Mouse (Mus musculus) cerebellum, adult 11 months (tissue): ENCODE measurements around the gene Akap8l.
A peak's percentile ranks its signal among the peaks of the same experiment; 100 is the strongest.

Experiments used
- DNase-seq: peaks from one replicate; pipeline ENCODE4 v3.0.0; 2022

The Akap8l gene

GRCm38 (mm10) chr17:32315560-32315959, 34.8 kb downstream of the Akap8l start:
- no peak for DNase-seq

- DNase-seq: no peak
Measured at GRCm38 (mm10) chr17:32313892-32314291, 36.5 kb downstream of the Akap8l start.

GRCm38 (mm10) chr17:32312801-32313200, 37.6 kb downstream of the Akap8l start:
- peak; percentile 39 for DNase-seq

GRCm38 (mm10) chr17:32307963-32308362, 42.4 kb downstream of the Akap8l start:
- DNase-seq: no peak

GRCm38 (mm10) chr17:32298125-32298524, 52.3 kb downstream of the Akap8l start:
- no peak for DNase-seq

GRCm38 (mm10) chr17:32295901-32296300, 54.5 kb downstream of the Akap8l start:
- no peak for DNase-seq

GRCm38 (mm10) chr17:32295160-32295559, 55.2 kb downstream of the Akap8l start:
- DNase-seq: no peak

GRCm38 (mm10) chr17:32285138-32285670, 65.2 kb downstream of the Akap8l start:
- no peak for DNase-seq

GRCm38 (mm10) chr17:32284262-32285137, 65.9 kb downstream of the Akap8l start, which contains the start of gene Brd4:
Brd4 (minus strand) TSS chr17:32284722.
- DNase-seq: peak; percentile 91

GRCm38 (mm10) chr17:32283771-32284221, 66.6 kb downstream of the Akap8l start:
- DNase-seq: peak; percentile 47

GRCm38 (mm10) chr17:32283341-32283740, 67.1 kb downstream of the Akap8l start:
- peak; percentile 16 for DNase-seq

GRCm38 (mm10) chr17:32281611-32282310, 68.6 kb downstream of the Akap8l start:
- no peak for DNase-seq

- no peak for DNase-seq
Measured at GRCm38 (mm10) chr17:32281126-32281525, 69.3 kb downstream of the Akap8l start.

- DNase-seq: no peak
Measured at GRCm38 (mm10) chr17:32280575-32280974, 69.8 kb downstream of the Akap8l start.

- no peak for DNase-seq
Measured at GRCm38 (mm10) chr17:32277201-32277600, 73.2 kb downstream of the Akap8l start.

- no peak for DNase-seq
Measured at GRCm38 (mm10) chr17:32275568-32275967, 74.8 kb downstream of the Akap8l start.
